Mouse (Mus musculus) right cerebral cortex, postnatal 10 days (tissue): ENCODE data around the gene Usp24.

Experiments used
- DNase-seq, 2 experiments: peaks; one replicate each; pipeline ENCODE4 v3.0.0; 2021; ENCODE audit warnings: low spot score in 2 of 2

Gene Usp24

DNA sequence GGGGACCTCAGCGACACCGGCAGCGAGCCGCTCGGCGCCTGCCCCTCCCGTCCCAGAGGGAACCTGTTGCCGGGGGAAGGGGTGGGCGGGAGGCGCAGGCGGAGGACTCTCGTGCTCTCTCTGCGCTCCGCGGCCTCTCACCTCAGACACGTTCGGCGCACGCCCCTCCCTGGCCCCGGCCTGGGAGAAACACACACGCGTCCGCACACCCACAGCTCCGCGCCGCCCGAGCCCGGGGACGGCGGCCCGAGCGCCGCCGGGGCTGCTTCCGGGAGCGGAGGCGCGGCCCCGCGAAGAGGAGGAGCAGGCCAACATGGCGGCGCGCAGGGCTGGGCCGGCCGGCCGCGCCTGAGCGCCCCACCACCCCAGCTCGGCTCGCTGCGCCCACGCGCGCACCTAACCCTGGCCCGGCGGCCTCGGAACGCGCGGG lies at the start of gene Usp24:
TSS of gene Usp24 (plus strand) at position 293 of the 430 bp plus-strand sequence.
- peak; percentile 75 for DNase-seq

DNA sequence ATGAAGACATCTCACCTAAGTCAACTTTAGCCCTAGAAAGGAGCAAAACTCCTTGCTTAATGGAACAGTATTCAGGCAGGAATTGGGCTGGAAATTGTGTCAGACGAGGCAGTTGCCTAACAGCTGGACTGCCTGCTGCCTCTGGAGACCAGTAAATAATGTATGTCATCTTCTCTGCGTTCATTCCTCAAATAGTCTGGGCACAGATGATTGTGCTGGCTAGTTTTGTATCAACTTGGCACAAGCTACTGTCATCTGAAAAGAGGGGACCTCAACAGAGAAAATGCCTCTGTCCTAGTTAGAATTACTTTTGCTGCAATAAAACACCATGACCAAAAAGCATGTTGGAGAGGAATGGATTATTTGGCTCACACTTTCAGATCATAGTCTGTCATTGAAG lies 39.1 kb upstream of the Usp24 start:
- DNase-seq, result no peak

DNA sequence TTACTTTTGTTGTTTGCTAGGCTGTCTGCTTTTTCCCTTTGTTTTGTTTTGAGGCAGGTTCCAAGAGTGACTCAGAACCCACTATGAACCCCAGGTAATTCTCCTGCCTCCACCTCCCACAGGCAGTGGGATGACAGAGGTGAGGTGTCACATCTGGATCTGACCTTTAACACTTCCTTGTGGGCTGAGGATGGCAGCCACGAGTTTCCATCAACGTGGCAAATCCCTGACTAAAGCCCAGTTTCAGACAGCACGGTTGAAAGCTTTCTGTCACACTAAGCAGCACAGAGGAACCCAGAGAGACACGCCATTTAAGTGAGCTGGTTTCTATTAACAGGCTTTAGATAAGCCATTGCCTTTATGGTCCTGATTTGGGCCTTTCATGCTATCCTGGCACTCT lies 36.8 kb upstream of the Usp24 start:
- DNase-seq, result no peak

DNA sequence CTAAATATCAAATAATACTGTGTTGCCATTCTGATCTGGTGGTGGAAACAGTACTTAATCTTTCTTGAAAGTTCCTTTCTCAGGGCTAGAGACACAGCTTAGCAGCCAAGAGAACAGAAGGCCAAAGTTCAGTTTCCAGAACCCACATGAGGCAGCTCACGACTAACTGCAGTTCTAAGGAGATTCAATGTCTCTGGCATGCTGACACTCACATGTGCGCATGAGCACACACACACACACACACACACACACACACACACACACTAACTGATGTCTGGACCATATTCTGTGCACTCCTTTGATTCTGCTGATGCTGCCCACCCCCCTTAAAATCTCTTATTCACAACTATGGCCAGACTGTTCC lies 34.9 kb upstream of the Usp24 start:
- no peak for DNase-seq

DNA sequence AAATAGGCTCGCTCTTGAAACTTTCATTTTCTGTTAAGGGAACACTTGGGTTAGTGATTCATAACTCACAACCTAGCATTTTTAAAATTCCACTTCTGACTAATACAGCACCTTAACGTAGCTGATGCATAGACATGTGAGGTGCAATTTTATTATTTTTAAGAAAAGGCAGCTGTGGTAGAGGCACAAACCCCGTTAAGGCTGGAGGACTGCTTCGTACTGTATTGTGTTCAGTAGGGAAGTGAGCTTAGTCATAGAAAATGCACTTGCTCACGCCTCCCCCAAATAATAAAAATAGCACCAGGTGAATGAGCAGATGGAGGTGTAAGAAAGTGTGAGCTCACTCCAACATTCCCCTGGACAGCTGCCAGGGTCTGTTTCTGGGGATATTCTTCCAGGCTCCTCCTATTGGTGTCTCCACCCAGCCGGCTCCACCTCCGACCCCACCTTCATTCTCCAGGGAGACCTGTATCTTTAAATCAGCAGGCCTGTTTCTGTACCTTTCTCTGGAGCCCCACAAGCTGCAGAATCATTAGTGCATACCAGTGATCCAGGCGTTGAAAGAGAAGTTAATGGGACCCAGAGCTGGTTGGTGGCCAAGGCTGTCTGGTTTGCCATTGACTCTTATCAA lies 34.4 kb upstream of the Usp24 start:
- peak; percentile 42 to 51 for DNase-seq

DNA sequence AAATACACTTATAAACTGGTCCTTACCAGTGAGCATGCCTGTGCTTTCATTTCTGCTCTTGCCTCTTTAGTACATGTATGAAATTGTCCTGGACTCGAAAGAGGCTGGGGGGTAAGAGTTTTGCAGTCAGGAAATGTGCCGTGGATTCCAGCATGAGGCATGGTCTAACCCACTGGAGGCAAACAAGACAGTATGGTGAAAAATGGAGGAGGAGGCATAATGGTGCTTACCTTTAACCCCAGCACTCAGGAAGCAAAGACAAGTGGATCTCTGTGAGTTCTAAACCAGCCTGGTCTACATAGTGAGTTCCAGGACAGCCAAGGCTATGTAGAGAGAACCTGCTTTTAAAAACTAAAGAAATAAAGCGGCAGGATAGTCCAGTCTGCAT lies 33.9 kb upstream of the Usp24 start:
- DNase-seq, result no peak

DNA sequence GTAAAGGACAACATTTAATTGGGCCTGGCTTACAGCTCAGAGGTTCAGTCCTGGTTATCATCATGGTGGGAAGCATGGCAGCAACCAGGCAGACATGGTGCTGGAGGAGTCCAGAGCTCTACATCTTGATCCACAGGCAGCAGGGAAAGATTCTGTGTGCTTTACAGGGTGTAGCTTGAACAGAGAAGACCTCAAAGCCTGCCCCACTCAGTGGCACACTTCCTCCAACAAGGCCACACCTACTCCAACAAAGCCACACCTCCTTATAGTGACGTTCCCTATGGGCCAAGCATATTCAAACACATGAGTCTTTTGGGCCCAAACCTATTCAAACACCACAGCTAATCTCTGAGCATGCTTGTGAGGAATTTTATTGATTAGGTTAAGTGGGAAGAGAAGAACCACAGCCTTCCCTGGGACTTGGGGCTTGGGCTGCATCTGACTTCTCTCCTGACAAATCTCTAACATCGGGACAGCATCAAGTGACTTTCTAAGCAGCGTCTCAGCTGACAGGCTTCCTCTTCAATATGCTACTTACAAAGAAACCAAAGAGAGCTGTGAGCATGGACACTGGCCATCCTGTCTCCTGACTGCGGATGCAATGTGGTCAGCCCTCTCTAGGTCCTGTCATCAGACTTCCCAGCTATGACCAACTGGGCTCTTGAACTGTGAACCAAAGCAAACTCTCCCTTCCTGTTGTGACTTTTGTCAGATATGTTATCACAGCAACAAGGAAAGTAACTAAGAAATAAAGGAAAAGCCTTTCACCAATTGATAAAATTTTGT lies 28.9 kb upstream of the Usp24 start:
- DNase-seq, result no peak

DNA sequence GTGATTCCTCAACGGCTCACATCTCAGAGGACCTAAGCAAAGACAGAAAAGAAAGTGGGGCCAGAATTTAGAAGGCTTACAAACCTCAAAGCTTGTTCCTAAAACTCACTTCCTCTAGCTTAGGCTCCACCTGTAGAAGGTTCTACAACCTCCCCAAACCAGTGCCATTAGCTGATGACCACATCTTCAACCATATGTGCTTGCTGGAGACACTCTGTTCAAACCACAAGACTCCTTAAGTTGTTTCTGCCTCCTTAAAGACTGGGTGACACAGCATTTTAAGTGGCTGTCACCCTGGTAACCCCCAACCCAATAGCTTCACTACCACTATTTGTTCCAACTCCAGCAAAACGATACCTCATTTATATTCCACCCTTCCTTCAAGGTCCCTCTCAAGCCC lies 25.8 kb upstream of the Usp24 start:
- no peak for DNase-seq

DNA sequence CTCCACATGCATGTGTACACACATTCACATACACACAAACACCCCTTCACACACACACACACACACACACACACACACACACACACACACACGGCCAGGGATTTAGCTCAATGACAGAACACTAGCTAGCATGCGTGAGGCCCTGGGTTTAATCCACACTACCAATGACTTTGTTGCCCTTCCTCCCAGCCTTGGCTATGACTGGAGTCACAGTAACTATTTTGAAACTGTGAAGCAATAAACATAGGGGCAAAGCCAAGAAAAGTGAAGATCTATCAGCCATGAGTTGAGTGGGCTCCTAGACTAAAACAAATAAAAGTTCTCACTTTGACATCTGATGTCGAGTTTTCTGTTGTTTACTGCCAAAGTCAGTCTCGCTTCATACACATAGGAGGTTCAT lies 23.2 kb upstream of the Usp24 start:
- no peak for DNase-seq

DNA sequence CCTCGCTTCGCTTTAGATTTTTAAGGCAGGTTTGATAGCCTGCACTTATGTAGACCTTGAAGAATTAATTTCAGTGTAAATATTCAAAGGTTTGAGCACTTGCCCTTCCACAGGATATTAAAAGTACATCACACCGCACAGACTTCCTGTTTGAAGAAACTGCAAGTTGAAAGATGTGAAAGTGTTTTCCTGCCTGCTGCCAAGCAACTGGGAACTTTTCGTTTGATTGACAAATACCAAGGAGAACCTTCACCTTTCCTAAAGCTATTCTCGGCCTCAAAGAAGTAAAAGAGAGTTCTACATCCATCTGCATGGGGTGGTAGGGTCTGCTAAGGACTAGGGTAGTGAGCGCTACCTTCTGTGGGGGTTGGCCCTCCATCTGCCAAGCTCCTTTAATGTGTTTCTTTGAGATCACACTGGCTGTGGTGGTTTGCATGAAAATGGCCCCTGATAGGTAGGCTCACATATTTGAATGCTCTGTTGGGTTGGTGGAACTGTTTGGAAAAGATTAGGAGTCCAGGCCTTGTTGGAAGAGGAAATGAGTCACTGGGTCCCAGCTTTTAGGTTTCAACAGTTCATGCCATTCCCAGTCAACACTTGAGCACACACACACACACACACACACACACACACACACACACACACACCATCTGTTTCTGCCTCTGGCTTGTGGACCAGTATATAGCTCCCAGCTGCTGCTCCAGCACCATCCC lies 22.5 kb upstream of the Usp24 start:
- no peak for DNase-seq

DNA sequence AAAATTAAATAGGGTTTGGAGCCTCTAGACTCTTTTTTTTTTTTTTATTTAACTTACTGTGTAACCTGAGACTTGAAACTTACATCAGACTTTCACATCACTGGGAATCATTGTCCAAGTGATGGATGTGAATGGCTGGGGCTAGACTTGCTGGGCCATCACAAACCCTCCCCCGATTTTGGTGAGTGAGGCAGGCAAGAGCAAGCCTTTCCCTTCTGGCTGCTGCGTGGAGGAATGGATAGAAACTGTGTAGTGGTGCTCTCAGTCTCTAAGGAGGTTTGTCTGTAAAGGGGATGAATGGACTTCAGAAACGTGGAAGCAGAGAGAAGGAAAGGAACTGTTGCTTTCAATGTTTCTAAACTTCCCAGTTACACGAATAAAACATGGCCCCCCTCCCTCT lies 20.3 kb upstream of the Usp24 start:
- no peak for DNase-seq

DNA sequence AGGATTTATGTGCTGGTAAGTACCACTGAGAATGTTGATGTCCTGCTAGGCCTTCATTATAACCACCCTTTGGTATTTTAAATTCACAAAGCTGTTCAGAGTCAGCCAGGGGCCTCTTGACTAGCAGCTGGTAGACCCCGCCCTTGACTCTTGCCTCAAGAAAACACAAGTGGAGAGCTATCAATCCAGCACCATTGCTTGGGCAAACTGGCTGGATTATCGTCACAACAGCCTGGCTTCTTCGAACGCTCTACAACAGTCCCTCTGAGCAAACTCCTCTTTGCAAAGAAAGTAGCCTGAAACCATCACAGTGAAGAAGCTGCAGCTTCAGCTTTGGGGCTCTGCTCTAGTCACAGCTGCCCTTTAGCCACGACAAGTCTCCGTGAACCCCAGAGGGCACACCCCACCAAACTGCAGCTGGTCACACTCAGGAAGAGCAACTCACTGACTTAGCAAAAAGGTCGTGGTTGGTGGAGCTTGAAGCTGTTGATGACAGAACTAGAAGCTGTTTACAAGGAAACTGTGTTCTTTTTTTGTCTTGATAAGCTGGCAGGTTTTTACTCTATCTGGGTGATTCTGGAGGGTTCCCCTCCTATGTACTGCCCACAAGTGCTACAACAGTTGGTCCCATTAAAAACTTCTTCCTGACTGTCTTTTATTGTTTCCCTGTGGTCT lies 19.5 kb upstream of the Usp24 start:
- no peak for DNase-seq

DNA sequence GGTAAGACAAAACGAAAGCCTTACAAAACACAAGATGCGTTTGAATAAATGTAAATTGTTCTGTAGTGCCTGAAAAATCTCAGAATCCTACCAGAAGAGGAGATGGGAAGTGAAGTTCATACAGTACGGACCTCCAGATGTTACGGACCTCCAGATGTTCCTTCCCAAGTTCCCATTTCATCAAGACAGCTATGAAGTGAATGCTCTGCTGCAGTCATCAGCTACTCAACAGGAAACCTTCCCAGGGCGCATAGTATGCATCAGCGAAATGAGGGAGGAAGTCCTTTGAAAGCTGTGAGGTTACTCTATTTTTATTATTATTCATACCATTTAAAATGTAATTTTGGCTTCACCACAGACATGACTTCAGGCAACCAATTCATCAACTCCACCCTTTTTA lies 14.7 kb upstream of the Usp24 start:
- DNase-seq, result no peak

DNA sequence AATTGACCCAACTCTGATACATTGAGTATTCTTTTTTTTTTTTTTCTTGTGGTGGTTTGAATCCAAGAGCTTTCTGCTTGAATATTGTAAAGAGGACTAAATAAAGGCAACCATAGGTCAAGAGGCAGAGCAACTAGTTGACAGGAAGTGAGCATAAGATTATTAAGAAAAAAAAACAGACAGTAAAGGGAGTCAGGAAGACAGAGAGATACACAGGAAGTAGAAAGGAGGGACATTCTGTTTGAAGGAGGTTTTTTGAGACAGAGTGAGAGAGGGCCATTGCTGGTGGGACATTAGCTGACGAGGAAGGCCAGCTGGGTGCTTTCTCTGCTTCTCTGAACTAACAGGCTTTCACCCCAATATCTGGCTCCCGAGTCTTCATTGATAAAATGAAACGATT lies 7.9 kb upstream of the Usp24 start:
- DNase-seq, result no peak

DNA sequence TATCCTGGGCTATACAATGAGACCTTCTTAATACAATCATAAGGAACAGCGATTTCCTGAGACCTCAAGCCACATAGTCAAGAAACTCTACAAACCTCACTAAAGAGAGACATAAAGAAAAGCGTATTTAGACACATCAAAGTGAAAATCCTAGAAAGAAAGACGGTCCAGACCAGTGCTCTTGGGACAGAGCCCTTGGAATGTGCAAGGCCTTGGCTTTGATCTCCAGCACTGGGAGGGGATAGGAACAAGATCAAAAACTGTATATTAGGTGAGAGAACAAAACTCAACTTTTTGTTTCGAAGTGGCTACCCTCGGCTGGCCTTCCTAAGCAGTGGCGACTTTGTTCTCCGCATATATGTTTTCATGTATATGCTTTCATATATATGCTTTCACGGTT lies 3.4 kb upstream of the Usp24 start:
- no peak for DNase-seq

DNA sequence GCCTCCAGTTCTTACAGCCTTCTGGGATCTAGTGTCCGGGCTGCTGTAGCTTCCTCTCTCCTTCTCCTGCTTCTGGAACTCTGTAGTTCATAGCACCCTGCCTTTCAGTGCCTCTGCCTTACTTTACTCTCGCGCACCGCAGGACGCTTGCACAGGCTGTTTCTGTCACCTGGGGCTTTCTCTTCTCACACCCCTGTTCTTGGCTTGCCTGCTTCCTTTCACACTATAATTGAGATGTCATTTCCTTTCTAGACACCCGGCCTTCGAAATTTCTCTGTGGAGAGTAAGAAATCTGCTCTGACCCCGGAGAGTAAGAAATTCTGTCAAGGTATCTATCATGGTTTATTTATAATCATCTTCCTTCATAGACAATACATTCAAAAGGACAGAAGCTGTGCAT lies 2.9 kb upstream of the Usp24 start:
- no peak for DNase-seq

DNA sequence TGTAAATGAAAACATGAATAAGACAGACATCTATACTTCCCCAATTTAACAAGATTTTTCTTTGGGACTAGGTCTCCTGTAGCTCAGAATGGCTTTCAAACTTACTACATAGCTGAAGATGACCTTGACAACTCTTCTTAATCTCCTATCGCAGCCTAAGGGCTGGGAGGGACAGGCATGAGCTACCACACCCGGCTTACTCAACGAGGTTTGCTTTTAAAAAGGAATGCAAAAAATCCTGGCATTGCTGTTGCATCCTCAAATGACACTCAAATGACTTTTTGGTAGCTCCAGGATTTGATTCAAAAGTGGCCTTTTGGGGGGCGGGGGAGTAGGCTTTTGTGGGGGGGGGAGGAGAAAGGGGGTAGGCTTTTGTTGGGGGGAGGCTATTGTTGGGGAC lies 2.1 kb upstream of the Usp24 start:
- no peak for DNase-seq

DNA sequence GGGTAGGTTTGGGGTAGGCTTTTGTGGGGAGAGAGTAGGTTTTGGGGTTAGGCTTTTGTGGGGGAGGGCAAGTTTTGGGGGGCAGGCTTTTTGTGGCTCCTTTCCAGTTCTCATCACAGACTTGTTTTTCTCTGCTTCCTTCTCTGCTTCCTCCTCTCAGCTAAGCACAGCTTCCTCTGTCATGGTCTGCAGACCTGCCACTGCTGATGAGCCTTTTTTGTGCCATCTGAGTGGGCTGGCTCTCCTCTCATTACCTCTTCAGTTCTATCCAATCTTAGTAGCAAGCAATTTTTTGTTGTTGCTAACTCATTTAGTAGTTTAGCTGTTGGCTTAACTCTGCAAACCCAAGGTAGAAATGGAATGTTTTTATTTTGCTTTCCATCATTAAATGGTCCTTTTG lies 1.7 kb upstream of the Usp24 start:
- no peak for DNase-seq

DNA sequence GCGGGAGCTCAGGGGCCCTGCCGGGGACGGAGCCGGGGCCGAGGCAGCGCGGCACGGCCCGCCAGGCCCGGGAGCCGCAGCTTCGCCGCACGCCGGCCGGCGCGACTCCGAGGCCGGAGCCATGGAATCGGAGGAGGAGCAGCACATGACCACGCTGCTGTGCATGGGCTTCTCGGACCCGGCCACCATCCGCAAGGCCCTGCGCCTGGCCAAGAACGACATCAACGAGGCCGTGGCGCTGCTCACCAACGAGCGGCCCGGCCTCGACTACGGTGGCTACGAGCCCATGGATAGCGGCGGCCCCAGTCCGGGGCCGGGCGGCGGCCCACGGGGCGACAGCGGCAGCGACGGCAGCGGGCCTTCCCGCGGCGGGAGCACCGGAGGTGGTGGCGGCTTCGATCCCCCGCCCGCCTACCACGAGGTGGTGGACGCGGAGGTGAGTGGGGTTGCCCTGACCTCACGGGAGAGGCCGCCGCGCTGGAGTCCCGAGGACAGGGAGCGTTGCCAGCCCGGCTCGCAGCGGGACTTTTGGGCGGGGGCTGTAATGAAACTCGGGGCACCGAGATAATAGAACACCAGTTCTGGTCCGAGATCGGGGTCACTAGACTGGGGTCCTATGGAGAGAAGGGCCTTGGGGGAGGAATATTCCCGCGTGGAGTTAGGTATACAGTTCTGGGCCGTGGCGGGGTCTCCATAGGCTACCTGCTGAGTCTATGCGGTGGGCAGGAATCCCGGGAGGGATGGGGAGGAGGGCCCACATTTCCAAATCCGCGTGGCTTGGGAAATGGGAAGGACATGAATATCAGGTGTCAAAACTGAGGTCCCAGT lies 552 bp downstream of the Usp24 start:
- DNase-seq, result peak; percentile 57 to 64

DNA sequence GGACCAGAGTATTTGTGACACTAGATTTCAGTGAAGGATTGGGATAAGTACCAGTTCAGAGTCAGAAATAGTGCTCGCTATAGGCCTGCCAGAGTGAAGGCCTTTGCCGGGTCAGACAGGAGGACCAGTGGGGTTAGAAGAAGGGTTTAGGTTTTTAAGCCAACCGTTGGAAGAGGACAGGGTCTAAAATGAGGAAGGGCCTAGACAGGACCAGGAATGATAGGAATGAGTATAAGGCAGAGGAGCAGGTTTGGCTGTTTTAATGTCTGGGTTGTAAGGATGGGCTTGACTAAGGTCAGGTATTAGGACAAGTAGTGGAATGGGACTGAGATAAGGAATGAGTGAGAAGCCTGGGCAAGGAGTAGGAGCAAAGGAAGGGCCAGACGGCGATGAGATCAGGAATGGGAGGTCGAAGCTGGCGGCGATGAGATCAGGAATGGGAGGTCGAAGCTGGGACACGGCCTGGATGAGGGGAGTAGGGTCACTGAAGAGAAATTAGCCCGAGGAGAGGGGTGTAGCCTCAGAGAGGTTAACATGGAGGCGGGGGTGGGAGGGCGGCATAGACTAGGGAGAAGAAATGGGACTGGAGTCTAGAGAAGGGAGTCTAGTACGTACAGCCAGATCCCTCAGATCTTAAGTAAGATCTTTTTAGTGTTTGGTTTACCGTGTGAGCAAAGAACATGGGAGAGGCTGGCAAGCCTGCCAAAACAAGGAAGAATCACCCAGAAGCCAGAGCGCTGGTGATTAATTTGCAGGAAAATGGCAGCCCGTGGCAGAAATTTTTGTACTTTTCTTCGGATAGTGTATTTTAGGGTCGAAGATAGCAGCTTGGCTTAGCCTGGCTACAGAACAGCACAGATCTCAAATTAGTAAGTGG lies 1.4 kb downstream of the Usp24 start:
- DNase-seq, result peak; percentile 14 to 37

DNA sequence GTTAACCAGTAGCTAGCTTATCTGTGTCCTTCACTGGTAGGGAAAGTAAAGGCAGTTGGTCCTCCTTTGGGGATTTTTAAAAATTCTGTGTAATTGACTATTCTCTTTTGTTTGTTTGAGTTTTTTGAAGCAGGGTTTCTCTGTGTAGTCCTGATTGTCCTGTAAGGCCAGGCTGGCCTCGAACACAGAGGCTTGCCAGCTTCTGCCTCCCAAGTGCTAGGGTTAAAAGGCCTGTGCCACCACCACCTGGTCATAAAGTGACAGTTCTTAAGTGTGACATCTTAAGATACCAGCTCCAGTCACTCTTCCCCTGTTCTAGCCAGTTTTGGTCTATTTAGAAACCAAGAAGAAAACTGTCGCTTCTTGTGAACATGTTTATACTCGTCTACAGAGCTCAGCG lies 2.2 kb downstream of the Usp24 start:
- DNase-seq, result peak in 1 of 2 experiments; percentile 20
